Mouse (Mus musculus) sigmoid colon, adult 10 weeks (tissue): ENCODE results near the gene Tsen2. TPM values are rescaled to one million over a fixed set of nuclear protein-coding genes. Genes with fewer than 3 reads are reported as not detected.

ENCODE experiments used
- polyA plus RNA-seq: library from polyadenylated mRNA; stranded (reverse); fragments of 350-450 nt; fragmentation: Illumina TruSeq; extraction: RNeasy Lipid Tissue Mini Kit (QIAGEN cat#74804); gene quantifications from one replicate; pipeline ENCODE4 v1.2.3, GENCODE M21; 2014; ENCODE audit warnings: low read depth, low replicate concordance

The Tsen2 gene
- 1.1 TPM for polyA plus RNA-seq

GRCm38 (mm10) chr6:115544442-115544970 lies at the start of gene Tsen2:
Gene Tsen2 (plus strand): TSS chr6:115544664.

GRCm38 (mm10) chr6:115592458-115592857 lies 48.0 kb downstream of the Tsen2 start, which contains the start of gene Mkrn2os:
Gene Mkrn2os (minus strand): TSS chr6:115592576.

GRCm38 (mm10) chr6:115601715-115602523 lies 57.5 kb downstream of the Tsen2 start, which contains the start of gene Mkrn2:
Gene Mkrn2 (plus strand): TSS chr6:115601902.

Other genes with a start within 250 kb of the Tsen2 start
- gene Pparg, start 183.7 kb upstream of the Tsen2 start, polyA plus RNA-seq = 105 TPM
- gene Mkrn2os, start 47.9 kb downstream of the Tsen2 start, polyA plus RNA-seq = 14.4 TPM
- gene Mkrn2, start 57.2 kb downstream of the Tsen2 start, polyA plus RNA-seq = 7.2 TPM
- gene Raf1, start 132.0 kb downstream of the Tsen2 start, polyA plus RNA-seq = 59.6 TPM
- gene Tmem40, start 217.7 kb downstream of the Tsen2 start, polyA plus RNA-seq = not detected
- 2.3 TPM for gene Cand2, start 229.9 kb downstream of the Tsen2 start, polyA plus RNA-seq